Mouse (Mus musculus) heart, adult 8-10 months (tissue): Measurements from ENCODE around the gene Iscu. TPM values are rescaled to one million over a fixed set of nuclear protein-coding genes. Genes with fewer than 3 reads are reported as not detected.

ENCODE experiments used
- DNase-seq: peaks from one replicate; pipeline ENCODE4 v3.0.0; 2022; ENCODE audit warnings: low spot score
- total RNA-seq, 4 experiments: library from RNA; stranded (reverse); gene quantifications; 2 replicates each; pipeline ENCODE4 v1.2.4; 2022

Gene Iscu
- total RNA-seq, 4 experiments from 2014 or later = 195 to 224 (median 212) TPM

- no peak for DNase-seq
Measured at GRCm38 (mm10) chr5:113814111-113815040, 41.8 kb downstream of the Iscu start.

DNA sequence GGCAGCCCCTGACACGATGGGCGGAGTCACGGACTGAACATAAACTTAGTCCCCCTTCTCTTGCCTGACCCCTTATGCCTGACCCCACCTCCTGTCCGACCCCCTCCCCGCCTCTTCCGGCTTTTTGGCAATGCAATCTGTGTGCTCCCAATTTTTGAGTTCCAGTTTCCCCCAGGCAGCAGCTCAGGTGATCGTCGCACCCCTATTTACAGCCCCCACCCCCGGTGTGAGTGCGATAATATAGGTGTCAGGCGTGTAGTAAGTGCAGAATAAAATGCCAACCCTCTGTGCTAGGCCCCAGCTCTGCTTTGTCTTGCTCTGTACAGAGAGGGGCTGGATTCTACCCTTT is 42.5 kb downstream of the Iscu start:
- DNase-seq = no peak

DNA sequence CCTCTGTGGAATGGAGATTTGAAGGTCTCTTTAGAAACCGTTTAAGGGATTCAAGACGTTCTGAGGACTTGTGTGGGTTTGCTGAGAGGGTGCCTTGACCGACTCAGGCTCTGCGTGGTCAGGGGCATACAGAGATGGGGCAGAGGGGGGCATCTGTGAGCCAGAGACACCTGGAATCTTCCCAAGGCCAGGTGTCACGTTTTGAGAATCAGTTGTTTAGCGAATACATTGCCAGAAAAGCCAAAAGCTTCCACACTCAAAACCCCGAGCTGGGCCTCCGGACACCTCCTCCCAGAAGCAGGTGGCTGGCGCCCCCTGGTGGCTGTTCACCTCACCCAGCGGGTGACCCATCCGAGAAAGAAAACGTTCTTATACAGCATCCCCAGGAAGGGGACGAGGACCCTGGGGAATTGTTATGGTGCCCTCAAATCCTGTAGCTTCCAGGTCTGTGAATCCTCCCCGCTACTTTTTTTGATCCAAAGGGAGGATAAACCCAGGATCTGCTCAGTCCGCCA is 43.1 kb downstream of the Iscu start:
- peak; percentile 38 for DNase-seq

DNA sequence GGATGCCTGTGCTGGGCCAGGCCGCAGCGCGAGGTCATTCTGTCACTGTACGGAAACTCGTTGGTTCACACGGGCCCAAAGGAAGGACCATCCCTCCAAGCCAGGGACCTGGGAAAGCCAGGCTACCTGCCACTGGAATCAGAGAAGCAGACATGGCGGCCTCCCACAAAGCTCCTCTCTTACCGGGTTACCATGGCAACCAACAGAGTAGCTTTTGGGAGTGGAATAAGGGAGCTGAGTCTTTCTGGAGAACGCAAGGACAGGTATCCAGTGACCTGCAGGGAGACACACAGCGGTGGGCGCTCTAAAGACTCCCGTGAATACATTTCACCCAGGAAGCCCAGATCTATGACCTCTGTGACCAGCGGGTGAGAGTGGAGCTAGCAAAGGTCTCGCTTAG is 46.0 kb downstream of the Iscu start:
- no peak for DNase-seq

DNA sequence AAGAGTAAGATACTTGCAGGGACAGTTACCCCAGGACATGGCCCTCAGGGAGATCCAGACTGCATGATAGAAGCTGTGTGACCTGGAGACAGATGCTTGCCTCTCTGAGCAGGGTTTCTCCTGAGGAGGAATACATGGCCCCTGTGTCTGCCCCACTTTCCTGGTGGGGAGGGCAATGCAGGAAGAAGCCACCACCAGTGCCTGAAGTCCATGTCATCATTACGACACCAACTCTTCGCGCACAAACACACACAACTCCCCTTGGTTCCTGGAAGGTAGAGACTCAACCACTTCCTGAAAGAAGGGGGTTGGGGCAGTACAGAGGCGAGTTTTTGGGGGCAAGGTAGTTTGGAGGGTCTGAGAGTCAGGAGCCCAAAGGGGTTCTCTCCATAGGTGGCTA is 51.7 kb downstream of the Iscu start:
- DNase-seq = no peak

DNA sequence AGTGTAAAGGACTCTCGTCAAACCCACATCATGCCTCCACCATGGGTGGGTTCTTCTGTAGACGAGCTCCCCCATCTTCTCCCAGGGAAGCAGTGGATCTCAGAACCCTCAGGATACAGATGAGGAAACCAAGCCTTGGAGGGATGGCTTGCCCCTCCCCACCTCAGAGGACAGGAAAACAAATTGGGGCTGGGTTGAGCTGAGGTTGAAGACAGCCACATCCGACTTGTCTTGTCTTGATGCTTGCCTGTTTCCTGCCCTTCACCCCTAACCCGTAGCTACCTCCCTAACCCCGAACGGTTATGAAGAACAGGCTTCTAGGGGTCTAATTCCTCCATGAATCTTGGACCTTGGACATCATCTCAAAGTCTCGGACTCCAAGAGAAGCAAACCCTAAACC is 53.0 kb downstream of the Iscu start:
- DNase-seq = no peak

DNA sequence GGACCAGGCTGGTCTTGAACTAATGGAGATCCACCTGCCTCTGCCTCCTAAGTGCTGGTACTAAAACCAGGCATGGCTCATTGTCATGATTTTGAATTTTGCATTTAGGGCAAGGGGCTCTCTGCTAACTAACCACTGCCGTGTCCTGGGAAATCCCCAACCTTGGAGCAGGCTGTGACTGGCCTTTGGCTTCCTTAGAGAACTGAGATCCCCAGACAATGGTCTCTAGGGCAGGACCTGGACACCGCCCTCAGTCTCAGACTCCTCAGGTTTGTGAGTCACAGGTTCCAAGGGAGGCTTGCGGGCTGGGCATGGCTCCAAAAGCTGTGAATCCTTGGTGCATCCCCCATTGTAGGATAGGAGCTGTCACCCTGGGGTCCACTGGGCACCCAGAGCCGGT is 54.1 kb downstream of the Iscu start:
- DNase-seq = no peak

Other genes starting within 250 kb of the Iscu start
- 10 to 100 TPM; 14.8 to 30.1 (median 17.9) TPM for gene Cmklr1, start 122.3 kb upstream of the Iscu start, total RNA-seq
- not detected for gene 1700069L16Rik, start 48.0 kb upstream of the Iscu start, total RNA-seq
- gene Ficd, start 36.9 kb upstream of the Iscu start, total RNA-seq = 10 to 100 TPM; 10.2 to 11.6 (median 10.8) TPM
- gene Sart3, start 238 bp upstream of the Iscu start, total RNA-seq = 10 to 100 TPM; 11.2 to 12.6 (median 12.2) TPM
- gene Tmem119, start 27.8 kb downstream of the Iscu start, total RNA-seq = 1 to 10 TPM; 2.0 to 4.6 (median 2.7) TPM
- gene Selplg, start 59.9 kb downstream of the Iscu start, total RNA-seq = 10 to 100 TPM in 1 of 4 experiments, 1 to 10 TPM in 3; 1.8 to 10.3 (median 2.6) TPM
- gene Coro1c, start 136.0 kb downstream of the Iscu start, total RNA-seq = 10 to 100 TPM; 21.9 to 30.3 (median 23.7) TPM
- gene Ssh1, start 221.1 kb downstream of the Iscu start, total RNA-seq = 10 to 100 TPM; 12.3 to 16.8 (median 13.4) TPM
- not detected for gene Dao, start 231.0 kb downstream of the Iscu start, total RNA-seq